Mouse (Mus musculus) mature B cell (primary cell): ENCODE measurements around the gene Med26.

Source experiments
- in situ Hi-C: fragments of 300-500 bp; cut with MboI; formaldehyde crosslinking; loops from 2 replicates; pipeline ENCODE4 v1.14.3; 2019

Gene Med26

DNA sequence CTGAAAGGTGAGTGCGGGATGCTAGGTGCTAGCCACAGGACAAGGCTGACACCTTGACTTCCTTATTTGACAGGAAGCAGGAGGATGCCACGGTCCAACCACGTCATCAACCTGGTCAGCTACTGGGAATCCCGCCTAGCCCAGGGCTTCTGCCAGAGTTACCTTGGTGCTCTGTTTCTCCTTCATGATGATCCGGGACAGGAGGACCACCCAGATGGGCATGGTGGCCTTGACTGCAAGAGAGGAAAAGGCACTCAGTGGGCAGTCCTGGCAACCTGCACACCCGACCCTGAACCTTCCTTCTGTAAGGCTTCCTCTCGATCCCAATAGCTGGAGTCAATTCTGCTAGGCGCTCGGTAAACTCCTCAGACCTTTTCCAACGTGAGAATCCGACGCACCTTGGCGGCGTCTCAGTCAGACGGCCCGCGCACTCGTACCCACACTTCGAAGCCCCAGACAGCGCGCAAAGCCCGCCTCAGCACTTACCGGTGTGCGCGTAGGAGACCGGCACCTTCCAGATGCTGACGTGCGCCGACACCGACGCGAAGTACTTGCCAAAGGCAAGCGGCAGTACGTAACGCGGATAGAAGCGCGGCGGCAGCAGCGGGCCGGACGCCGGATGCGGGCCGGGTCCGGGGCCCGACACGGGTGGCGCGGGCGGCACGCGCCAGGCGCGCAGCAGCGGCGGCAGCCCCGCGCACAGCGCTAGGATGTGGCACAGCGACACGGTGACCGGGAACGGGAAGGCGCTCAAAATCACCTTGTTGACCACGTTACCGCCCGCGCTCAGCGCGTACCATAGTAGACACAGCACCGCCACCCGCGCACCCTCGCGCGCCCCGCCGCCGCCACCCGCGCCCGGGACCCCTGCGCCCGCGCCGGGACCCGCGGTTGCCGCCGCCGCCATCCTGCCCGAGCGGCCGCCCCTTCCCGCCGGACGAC lies 56.1 kb downstream of the Med26 start, which contains the start of gene Slc35e1:
Gene Slc35e1, minus strand, starts transcription at position 935 of the 942 bp plus-strand sequence.
- in situ Hi-C loops: no loop called here

DNA sequence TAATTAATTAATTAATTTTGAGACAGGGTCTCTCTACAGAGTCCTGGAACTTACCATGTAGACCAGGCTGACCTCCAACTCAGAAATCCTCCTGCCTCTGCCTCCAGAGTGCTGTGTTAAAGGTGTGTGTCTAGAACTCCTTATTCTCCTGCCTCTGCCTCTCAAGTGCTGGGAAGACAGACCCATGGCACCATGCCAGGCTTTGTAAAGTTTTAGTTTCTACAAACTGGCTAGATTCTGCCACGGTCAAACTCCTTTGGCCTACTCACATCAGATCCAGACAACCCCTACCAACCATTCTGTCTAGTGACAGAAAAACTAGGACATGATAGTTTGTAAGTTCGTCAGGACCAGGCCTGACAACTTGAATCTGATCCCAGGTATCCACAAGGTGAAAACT lies 57.1 kb downstream of the Med26 start:
- in situ Hi-C loops: no loop called here

DNA sequence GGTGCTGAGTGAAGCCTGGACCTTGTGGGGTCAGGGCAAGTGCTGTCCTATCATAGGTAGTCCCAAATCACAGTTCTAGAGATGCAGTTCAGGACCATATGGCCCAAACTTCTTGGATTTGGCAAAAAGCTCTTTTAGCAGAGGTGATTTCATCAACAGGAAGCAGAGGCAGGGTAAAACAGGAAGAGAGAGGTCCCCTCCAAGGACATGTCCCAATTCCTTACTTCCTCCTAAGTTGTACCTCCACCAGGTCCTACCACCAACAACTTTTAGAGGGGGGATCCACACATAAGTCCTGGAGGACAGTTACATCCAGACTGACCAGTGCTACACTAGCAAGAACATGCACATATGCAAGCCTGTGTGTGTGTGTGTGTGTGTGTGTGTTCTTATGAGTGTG lies 61.1 kb downstream of the Med26 start:
- in situ Hi-C loops: no loop called here

DNA sequence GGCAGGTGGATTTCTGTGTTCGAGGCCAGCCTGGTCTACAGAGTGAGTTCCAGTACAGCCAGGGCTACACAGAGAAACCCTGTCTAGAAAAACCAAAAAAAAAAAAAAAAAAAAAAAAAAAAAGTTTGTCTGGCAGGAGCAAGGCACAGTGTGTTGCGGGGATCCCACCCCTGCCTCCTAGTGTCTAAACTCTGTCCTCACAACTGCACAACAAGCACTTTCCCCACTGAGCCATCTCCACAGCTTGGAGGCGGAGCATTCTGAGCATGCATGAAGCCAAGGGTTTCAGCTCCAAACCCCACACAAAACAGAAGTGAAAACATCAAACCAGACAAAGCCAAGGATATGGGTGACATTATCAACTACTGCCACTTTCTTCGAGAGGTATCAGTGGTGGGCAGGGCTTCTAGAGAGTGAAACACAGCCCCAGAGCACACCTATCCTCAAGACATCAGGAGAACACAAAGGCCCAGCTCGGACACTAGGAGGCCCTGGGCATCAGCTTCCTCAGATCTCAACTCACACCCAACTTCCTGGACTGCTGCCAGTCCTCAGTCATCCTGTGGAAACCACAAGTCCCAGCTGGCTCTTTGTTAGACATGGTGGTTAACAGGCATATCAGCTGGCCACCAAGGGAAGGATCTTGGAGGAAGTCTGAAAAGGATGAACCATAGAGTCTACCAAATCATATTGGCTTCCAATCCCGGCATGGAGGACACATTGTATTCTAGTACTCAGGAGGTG lies 62.4 kb downstream of the Med26 start:
- in situ Hi-C loops: no loop called here

DNA sequence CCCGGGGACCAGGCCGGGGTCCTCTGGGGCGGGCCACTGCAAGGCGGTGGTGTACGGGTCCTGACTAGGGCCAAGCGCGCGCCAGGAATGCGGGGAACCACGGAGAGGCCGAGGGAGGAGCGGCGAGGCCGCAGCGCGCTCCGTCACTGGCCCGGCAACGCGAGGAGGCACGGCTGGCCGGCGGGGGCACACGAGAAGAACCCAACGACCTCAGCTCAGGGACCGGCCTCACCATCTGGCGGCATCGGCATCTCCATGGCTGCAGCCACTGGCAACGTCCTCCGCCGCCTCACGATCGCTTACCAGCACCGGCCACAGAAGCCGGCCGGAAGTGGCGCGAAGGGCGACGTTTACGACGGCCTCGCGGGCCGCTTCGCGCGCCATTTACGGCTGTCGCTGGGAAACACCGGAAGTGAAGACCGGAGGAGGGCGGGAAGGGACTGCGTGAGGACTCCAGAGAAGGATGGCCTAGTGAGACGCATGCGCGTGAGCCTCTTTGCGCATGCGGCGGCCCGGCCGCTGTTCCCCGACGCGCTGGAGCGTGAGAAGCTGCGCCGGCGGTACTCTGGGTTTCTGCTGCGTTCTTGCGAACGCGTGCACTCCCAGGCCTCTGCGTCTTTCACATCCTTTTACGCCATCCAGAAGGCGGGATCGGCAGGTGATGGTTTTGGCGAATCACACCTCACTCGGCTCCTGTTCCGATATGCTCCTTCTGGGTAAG lies 73.1 kb downstream of the Med26 start, which contains the start of gene Cherp:
Gene Cherp, minus strand, starts transcription at position 401 of the 721 bp plus-strand sequence.
- in situ Hi-C loops: no loop called here

DNA sequence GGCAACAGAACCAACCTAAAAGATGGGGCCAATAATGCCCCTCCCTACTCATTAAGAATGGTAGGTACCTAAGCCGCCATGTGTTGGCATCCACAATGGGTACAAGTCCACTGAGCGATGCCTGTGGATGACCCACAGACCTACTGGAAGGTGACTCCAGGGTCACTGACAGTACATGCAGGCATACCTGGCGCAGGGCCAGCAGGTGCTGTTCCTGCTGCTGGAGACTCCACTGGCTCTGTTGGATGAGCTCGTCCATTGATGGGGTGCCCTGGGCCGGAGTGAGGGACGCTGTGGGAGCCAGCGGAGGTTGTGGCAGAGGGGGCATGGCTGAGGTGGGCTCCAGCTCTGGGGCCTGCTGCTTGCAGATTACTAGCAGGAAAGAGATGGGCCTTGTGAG lies 77.4 kb downstream of the Med26 start:
- in situ Hi-C loops: no loop called here

DNA sequence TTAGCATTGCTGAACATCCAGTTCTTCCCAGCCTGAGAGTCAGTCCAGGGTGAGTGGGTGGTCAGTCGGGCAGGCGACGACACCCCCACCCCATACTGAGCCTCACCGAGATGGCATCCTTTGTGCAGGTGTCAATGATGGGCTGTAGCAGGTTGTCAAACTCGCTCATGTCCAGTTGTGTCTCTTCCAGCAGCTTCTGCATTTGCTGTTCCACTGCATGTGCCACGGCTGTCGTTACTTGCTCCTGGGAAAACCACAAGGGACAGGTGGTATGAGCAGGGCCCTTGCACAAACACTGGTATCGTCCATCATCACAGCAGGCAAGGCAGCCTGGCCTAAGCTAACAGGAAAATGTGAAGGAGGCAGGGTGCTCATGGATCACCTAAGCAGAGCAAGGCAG lies 78.1 kb downstream of the Med26 start:
- in situ Hi-C loops: no loop called here

DNA sequence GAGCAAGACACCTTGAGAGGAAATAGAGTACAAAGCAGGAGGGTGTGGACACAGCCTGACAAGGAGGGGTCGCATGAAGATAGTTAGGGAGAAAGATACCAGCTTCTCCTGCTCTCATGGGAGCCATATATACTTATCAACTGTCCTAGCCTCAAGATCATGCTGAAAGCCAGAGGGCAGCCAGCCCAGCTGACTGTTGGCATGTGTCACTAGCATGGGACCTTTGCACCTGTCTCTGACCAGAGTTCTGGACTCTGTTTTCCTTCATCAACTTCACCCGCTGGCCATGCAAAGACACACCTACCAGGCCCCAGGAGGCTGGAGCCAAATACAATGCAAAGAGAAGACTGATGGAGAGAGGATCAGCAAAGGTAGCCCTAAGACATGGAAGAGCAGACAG lies 78.8 kb downstream of the Med26 start:
- in situ Hi-C loops: no loop called here

DNA sequence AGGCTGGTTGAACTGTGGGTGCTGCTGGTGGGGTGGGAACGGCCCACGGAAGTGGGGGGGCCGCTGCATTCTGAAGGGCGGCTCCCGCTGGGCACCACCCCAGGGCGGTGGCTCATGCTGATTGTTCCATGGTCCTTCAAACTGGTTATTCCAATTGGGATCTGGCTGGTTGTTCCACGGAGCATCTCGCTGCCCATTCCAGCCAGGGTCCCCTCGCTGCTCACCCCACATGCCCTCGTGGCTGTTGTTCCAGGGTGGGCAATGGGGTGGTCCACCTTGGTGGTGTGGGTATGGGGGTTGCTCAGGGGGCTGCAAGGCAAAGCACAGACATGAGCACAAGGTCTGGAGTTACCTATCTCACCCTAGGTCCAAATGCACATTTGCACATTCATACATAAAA lies 83.9 kb downstream of the Med26 start:
- in situ Hi-C loops: no loop called here

DNA sequence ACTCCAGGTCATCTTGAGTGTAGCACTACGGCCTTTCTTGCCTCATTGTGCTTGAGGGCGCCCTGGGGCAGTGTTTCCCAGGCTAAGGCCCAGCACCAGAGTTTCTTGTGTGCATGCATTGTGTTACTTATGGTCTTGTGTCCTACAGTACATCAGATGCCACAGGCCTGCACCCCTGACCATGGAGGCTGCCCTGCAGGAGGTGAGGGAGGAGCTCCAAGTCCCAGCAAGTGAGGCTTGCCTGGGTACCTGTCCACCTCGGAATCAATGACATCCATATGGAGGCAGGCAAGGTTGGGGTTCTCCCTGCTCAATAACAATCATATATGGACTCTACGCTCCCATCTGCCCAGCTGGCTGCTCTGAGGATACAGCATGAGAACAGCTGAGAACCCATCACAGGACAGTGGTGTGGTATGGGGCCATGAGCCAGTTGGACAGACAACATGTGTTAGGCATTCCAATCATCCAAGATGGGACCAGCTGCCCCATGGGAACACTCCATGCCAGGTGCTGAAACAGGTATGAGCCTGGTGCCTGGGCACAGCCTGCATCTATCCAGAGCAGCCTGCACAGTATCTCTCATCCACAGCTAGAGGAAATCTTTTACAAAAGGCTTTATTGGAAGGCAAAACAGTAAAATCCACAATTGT lies 88.1 kb downstream of the Med26 start:
- in situ Hi-C loops: no loop called here

DNA sequence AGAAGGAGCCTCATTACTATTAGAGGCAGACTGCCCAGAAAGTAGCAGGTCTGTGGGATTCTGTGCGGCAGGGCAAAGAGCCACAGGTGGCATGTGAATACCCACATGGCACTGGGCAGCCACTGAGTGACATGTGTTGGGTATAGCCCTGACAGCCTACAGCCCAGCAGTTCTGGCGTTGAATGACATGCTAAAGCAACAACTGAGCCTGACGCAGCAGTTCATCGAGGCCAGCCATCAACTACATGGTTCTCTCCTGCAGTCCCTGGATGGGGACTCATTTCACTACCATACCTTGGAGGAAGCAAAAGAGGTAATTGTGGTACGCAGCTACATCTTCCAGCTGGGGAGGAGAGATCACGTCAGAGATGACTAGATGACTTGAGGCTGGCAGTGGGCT lies 89.6 kb downstream of the Med26 start:
- in situ Hi-C loops: no loop called here

DNA sequence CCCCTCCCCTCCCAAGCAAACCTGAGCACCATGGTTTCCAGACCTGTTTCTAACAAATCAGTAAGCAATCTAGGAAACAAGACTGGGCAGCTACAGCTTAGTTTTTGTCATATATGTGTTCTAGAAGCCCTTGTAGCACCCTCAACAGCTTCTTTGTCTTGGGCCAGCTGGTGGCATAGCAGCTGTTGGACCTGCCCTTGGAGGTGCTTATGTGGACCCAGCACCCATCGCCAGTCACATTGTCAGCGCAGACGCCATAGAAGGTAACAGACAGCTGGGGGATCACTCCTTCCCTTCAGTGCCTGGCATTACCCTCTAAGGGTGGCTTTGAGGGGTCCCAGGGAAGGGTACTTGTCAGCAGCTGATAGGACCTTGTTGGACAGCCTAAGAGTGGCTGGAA lies 90.3 kb downstream of the Med26 start:
- in situ Hi-C loops: no loop called here

DNA sequence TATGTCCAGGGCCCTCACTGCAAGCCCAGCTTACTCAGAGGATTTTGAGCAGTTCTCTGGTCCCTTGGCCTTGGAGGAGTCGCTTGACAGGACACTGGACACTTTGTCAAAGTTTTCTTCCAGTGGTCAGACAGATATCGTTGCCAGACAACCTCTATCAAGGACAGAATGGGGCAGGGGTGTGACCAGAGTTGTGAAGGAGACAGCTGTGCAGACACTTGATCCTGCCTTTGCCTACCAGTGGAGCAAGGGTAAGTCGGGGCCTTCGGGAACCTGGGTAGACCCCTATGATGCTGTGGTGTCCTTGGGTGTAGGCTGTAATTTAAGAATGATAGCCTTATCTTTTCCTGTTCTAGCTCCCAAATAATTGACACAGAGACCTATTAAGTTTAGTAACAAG lies 92.8 kb downstream of the Med26 start:
- in situ Hi-C loops: no loop called here

DNA sequence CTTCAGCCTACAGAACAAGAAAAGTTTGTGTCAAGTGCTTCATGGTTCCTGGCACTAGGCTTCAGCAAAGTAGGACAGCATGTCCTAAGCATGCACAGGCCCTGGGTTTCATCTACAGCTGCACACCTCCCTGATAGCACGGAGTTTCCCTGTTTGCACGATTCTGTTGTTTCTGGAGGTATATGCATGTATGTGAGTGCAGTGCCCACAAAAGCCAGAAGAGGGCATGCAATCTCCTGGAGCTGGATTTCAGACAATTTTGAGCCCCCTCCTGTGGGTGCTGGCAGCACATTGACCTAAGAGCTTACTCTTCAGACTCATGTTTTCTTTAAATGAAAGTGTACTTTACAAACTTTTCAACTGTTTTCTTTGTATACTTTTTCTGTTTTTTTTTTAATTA lies 94.2 kb downstream of the Med26 start:
- in situ Hi-C loops: no loop called here

DNA sequence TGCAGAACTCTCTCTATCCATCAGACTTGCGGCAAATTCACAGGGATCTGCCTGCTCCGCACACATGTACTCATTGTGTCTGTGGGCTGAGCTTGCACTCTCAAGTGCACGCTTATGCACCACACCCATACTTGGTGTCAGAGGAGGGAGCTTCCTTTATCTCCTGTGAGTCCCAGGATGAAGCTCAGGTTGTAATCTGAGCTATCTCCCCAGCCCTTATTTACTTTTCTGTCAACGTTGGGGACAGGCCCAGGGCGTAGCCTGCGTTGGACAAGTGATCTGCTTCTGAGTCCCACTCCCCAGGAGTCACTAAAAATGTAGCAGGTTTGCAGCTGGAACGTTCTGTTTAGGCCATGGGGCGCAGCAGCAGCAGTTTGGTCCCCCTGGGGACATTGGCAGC lies 96.6 kb downstream of the Med26 start:
- in situ Hi-C loops: no loop called here

DNA sequence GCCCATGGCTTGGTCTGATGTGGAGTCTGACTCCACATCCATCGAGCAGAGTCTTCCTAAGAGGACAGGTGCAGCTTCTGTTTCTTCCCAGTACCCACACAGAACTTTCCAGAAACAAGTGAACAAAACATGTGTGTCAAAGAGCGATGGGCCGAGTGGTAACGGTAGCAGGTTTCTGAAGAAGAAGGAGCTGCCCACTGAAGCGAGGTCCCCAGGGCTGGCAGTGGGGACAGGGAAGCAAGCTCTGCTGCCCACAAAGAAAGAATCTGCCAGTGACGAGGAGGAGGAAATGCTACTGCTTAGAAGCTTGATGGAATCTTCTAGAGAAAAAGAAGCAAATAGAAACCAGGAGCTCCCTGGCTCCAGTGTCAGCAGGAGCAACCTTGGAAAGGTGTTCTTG lies 103.0 kb downstream of the Med26 start:
- in situ Hi-C loops: no loop called here
